Mouse (Mus musculus) gastrocnemius, postnatal 25 days (tissue): ENCODE data around the gene Dph2. TPM values are rescaled to one million over a fixed set of nuclear protein-coding genes. Genes with fewer than 3 reads are reported as not detected.

ENCODE experiments used
- total RNA-seq, 2 experiments: library from RNA; stranded (reverse); gene quantifications; 1 replicate in 1 of 2; 2 replicates in 1 of 2; pipeline ENCODE4 v1.2.3; 2021

The Dph2 gene
- total RNA-seq, 2 experiments from 2014 or later, result 3.3 to 3.4 TPM

Other genes with a start within 250 kb of the Dph2 start
- gene Dmap1, start 209.8 kb downstream of the Dph2 start, total RNA-seq, result 10 to 100 TPM; 14.5 to 15.1 TPM
- not detected for gene Gm12845, start 167.6 kb downstream of the Dph2 start, total RNA-seq
- gene Klf17, start 126.4 kb downstream of the Dph2 start, total RNA-seq, result not detected
- 1 to 10 TPM; 5.0 to 6.8 TPM for gene Slc6a9, start 57.5 kb downstream of the Dph2 start, total RNA-seq
- not detected for gene Ccdc24, start 19.5 kb downstream of the Dph2 start, total RNA-seq
- gene B4galt2, start 8.5 kb downstream of the Dph2 start, total RNA-seq, result 1 to 10 TPM; 2.6 to 3.5 TPM
- 10 to 100 TPM; 72.1 to 75.9 TPM for gene Atp6v0b, start 4.7 kb downstream of the Dph2 start, total RNA-seq
- gene Ipo13, start 23.0 kb upstream of the Dph2 start, total RNA-seq, result 100 to 1,000 TPM; 218 TPM
- gene Artn, start 37.7 kb upstream of the Dph2 start, total RNA-seq, result under 1 TPM; 0.18 to 0.48 TPM
- 10 to 100 TPM; 65.8 to 74.1 TPM for gene St3gal3, start 242.9 kb upstream of the Dph2 start, total RNA-seq